Mouse (Mus musculus) gastrocnemius, postnatal 36 days (tissue): Measurements from ENCODE around the gene Osbpl7. TPM values are rescaled to one million over a fixed set of nuclear protein-coding genes. Genes with fewer than 3 reads are reported as not detected.

Experiments used
- DNase-seq, 2 experiments: peaks; one replicate each; pipeline ENCODE4 v3.0.0; 2022
- intact Hi-C: fragments of 180-260 bp; cut with DNase I; formaldehyde crosslinking; loops from one replicate; pipeline ENCODE4 v1.15.1; 2025
- total RNA-seq, 2 experiments: library from RNA; stranded (reverse); gene quantifications; 2 replicates each; pipeline ENCODE4 v1.2.3; 2021

Osbpl7 gene
- total RNA-seq, 2 experiments from 2014 or later = 2.6 to 2.9 TPM

- intact Hi-C loops = no loop called here
Measured at GRCm38 (mm10) chr11:97078751-97079150, 28.3 kb downstream of the Osbpl7 start.

GRCm38 (mm10) chr11:97080291-97080690, 29.9 kb downstream of the Osbpl7 start:
- DNase-seq = no peak
- intact Hi-C loops = loop anchor here (5.0 kb wide), 1 partner anchor 98 kb away; the partner anchor contains the start of gene Sp2

More at GRCm38 (mm10) chr11:97078751-97079150, 28.3 kb downstream of the Osbpl7 start:
- no peak for DNase-seq

- no peak for DNase-seq
- intact Hi-C loops = loop anchor here (5.0 kb wide), 1 partner anchor 101 kb away; the partner anchor contains the start of gene Sp2
Measured at GRCm38 (mm10) chr11:97082977-97083376, 32.5 kb downstream of the Osbpl7 start.

GRCm38 (mm10) chr11:97083401-97084140, 33.1 kb downstream of the Osbpl7 start:
- DNase-seq = no peak
- intact Hi-C loops = loop anchor here (5.0 kb wide), 1 partner anchor 101 kb away; the partner anchor contains the start of gene Sp2

GRCm38 (mm10) chr11:97084821-97085505, 34.5 kb downstream of the Osbpl7 start:
- no peak for DNase-seq
- intact Hi-C loops = loop anchor here (5.0 kb wide), 1 partner anchor 103 kb away; the partner anchor contains the start of gene Sp2

GRCm38 (mm10) chr11:97086365-97086764, 35.9 kb downstream of the Osbpl7 start:
- no peak for DNase-seq
- intact Hi-C loops = no loop called here

GRCm38 (mm10) chr11:97094600-97094999, 44.2 kb downstream of the Osbpl7 start:
- intact Hi-C loops = no loop called here
- DNase-seq = no peak

GRCm38 (mm10) chr11:97098791-97099190, 48.4 kb downstream of the Osbpl7 start:
- intact Hi-C loops = no loop called here
- peak; percentile 26 to 47 for DNase-seq

GRCm38 (mm10) chr11:97101722-97102121, 51.3 kb downstream of the Osbpl7 start:
- peak; percentile 53 to 63 for DNase-seq
- intact Hi-C loops = loop anchor here (2.0 kb wide), 2 partner anchors 45 to 75 kb away; no protein-coding TSS in a partner anchor

- intact Hi-C loops = no loop called here
- no peak for DNase-seq
Measured at GRCm38 (mm10) chr11:97103163-97104090, 53.0 kb downstream of the Osbpl7 start.

- no peak for DNase-seq
- intact Hi-C loops = no loop called here
Measured at GRCm38 (mm10) chr11:97104091-97104483, 53.7 kb downstream of the Osbpl7 start.

GRCm38 (mm10) chr11:97108976-97109375, 58.5 kb downstream of the Osbpl7 start:
- intact Hi-C loops = no loop called here
- no peak for DNase-seq

GRCm38 (mm10) chr11:97112519-97113125, 62.2 kb downstream of the Osbpl7 start:
- intact Hi-C loops = no loop called here
- no peak for DNase-seq

- intact Hi-C loops = no loop called here
- DNase-seq = no peak
Measured at GRCm38 (mm10) chr11:97114671-97115601, 64.5 kb downstream of the Osbpl7 start, which contains the start of gene Tbx21. Gene Tbx21, minus strand, starts transcription at chr11:97115331.

- intact Hi-C loops = no loop called here
- DNase-seq = no peak
Measured at GRCm38 (mm10) chr11:97115797-97116196, 65.4 kb downstream of the Osbpl7 start.
